Mouse (Mus musculus): ENCODE results near the gene Adgrb2. TPM values are rescaled to one million over a fixed set of nuclear protein-coding genes. Genes with fewer than 3 reads are reported as not detected.
A peak's percentile ranks its signal among the peaks of the same experiment; 100 is the strongest.

Gene Adgrb2
- polyA plus RNA-seq (2014; fragmentation: Nextera tagmentation; extraction: Ambion mirVana) = 4.0 and 6.7 TPM in 2 replicates

DNA sequence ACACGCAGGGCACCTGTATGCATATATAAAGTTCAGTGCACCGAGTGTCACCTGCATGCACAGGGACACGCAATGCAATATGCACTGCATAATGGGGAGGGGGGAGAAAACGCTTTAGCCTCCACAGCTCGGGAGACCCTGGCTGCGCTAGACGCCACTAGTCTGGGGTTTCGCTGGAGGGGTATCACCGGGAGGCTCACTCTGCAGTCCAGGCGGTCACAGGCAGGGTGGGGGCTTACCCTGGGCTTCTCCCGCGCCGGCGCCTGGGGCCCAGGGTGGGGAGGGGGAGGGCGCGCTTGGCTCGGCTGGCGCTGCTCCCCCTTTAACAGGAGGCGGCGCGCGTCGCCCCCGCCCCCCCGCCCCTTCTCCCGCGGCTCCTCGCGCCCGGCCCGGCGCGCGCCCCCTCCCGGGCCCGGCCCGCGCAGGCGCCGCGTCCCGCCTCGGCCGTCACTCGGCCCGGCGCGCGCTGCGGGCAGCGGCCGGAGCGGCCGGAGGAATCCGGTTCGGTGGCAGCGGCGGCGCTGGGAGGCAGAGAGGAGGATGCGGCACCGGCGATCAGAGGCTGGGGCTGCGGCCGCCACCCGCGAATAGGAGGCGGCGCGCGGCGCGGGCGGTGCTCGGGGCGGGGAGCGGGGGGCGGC is at the start of gene Adgrb2:
Gene Adgrb2, plus strand, starts transcription at position 450 of the 641 bp plus-strand sequence.
- H3K4me3 ChIP-seq (ENCODE audit: low read depth, low read length) = peak within 1 kb of the TSS; percentile 75
- H3K9ac ChIP-seq (ENCODE audit: low read depth, low read length) = peak within 1 kb of the TSS; percentile 79
- H3K36me3 ChIP-seq (ENCODE audit: control insufficient read depth, insufficient read depth, low read length) = no peaks in the 10 kb centered on the region
- DNase-seq (ENCODE audit: low spot score) (peak; percentile 67), ATAC-seq (ENCODE audit: low read depth) (peak; percentile 22; the same call in 1 of the 2 replicates)
- H3K4me1 ChIP-seq (ENCODE audit: control insufficient read depth, insufficient read depth, low read length) = peaks cover 43% of the 10 kb centered on the region
- H3K9me3 ChIP-seq (ENCODE audit: control insufficient read depth, low read length) = no peaks in the 10 kb centered on the region
- peak within 1 kb of the TSS; percentile 93 for H3K4me2 ChIP-seq (ENCODE audit: low read depth, low read length)
- 0% methylated on average over 11 of the region's 77 CpGs for WGBS
- peak within 1 kb of the TSS; percentile 72 for H3K27ac ChIP-seq (replicated peaks; ENCODE audit: low read depth, low read length)
- peaks cover 27% of the 10 kb centered on the region for H3K27me3 ChIP-seq (replicated peaks; ENCODE audit: control insufficient read depth, insufficient read depth, low read length)

- DNase-seq (ENCODE audit: low spot score) (peak; percentile 34), ATAC-seq (ENCODE audit: low read depth) (no peak)
- H3K4me1 ChIP-seq (ENCODE audit: control insufficient read depth, insufficient read depth, low read length) = no peaks in the 10 kb centered on the region
- no peaks in the 10 kb centered on the region for H3K36me3 ChIP-seq (ENCODE audit: control insufficient read depth, insufficient read depth, low read length)
- no peaks in the 10 kb centered on the region for H3K27me3 ChIP-seq (replicated peaks; ENCODE audit: control insufficient read depth, insufficient read depth, low read length)
- no peak overlapping the region for H3K9ac ChIP-seq (ENCODE audit: low read depth, low read length)
- no peak overlapping the region for H3K4me2 ChIP-seq (ENCODE audit: low read depth, low read length)
- no peaks in the 10 kb centered on the region for H3K9me3 ChIP-seq (ENCODE audit: control insufficient read depth, low read length)
- WGBS = 56% methylated on average over 6 of the region's 6 CpGs
- no peak overlapping the region for H3K4me3 ChIP-seq (ENCODE audit: low read depth, low read length)
- H3K27ac ChIP-seq (replicated peaks; ENCODE audit: low read depth, low read length) = no peak overlapping the region
Observed at GRCm38 (mm10) chr4:129951359-129951821, 33.3 kb upstream of the Adgrb2 start.

- no peaks in the 10 kb centered on the region for H3K27me3 ChIP-seq (replicated peaks; ENCODE audit: control insufficient read depth, insufficient read depth, low read length)
- H3K4me2 ChIP-seq (ENCODE audit: low read depth, low read length) = no peak overlapping the region
- DNase-seq (ENCODE audit: low spot score) = no peak
- WGBS = 40% methylated on average over 5 of the region's 5 CpGs
- no peaks in the 10 kb centered on the region for H3K9me3 ChIP-seq (ENCODE audit: control insufficient read depth, low read length)
- ATAC-seq (ENCODE audit: low read depth) = 0 out of 2 replicates have a peak, but pooled peaks have one; percentile 42
- H3K9ac ChIP-seq (ENCODE audit: low read depth, low read length) = no peak overlapping the region
- H3K4me1 ChIP-seq (ENCODE audit: control insufficient read depth, insufficient read depth, low read length) = no peaks in the 10 kb centered on the region
- no peak overlapping the region for H3K4me3 ChIP-seq (ENCODE audit: low read depth, low read length)
- no peak overlapping the region for H3K27ac ChIP-seq (replicated peaks; ENCODE audit: low read depth, low read length)
- no peaks in the 10 kb centered on the region for H3K36me3 ChIP-seq (ENCODE audit: control insufficient read depth, insufficient read depth, low read length)
Observed at GRCm38 (mm10) chr4:129952241-129952810, 32.3 kb upstream of the Adgrb2 start.

DNA sequence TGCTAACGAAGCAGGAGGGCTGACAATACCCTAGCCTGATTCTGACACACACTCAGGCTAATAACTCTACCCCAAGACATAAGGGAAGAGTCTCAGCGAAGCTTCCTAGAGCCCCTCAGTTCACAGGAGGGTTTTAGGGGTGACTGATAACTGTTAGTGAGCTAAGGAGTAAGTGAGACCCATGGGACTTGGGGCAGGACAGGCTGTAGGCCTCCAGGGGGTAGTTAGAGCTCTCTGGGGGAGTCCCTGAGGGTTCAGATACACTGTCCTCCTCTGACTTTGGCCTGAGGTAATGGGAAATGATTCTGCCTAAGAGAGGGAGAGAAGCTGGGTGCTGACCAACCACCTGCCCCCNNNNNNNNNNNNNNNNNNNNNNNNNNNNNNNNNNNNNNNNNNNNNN is 30.1 kb upstream of the Adgrb2 start:
- Histone ChIP-seq H3K9ac (ENCODE audit: low read depth, low read length) (no peak overlapping the region), H3K36me3 (ENCODE audit: control insufficient read depth, insufficient read depth, low read length) (no peaks in the 10 kb centered on the region)
- 61% methylated on average over 2 of the region's 2 CpGs for WGBS

GRCm38 (mm10) chr4:129960180-129960944 is 24.3 kb upstream of the Adgrb2 start:
- H3K9ac ChIP-seq (ENCODE audit: low read depth, low read length) = peak overlapping the region; percentile 55
- H3K4me3 ChIP-seq (ENCODE audit: low read depth, low read length) = peak overlapping the region; percentile 39
- WGBS = 2% methylated on average over 28 of the region's 37 CpGs

More for the DNA sequence above, 30.1 kb upstream of the Adgrb2 start:
- Histone ChIP-seq H3K4me2 (ENCODE audit: low read depth, low read length) (no peak overlapping the region), H3K9me3 (ENCODE audit: control insufficient read depth, low read length) (no peaks in the 10 kb centered on the region), H3K4me3 (ENCODE audit: low read depth, low read length) (no peak overlapping the region), H3K4me1 (ENCODE audit: control insufficient read depth, insufficient read depth, low read length) (no peaks in the 10 kb centered on the region), H3K27ac (replicated peaks; ENCODE audit: low read depth, low read length) (no peak overlapping the region), H3K27me3 (replicated peaks; ENCODE audit: control insufficient read depth, insufficient read depth, low read length) (no peaks in the 10 kb centered on the region)
- no peak for DNase-seq (ENCODE audit: low spot score)
- no peak for ATAC-seq (ENCODE audit: low read depth)

GRCm38 (mm10) chr4:129965294-129965693 is 19.4 kb upstream of the Adgrb2 start:
- no peak overlapping the region for H3K4me3 ChIP-seq (ENCODE audit: low read depth, low read length)
- DNase-seq (ENCODE audit: low spot score) (no peak), ATAC-seq (ENCODE audit: low read depth) (no peak)
- H3K9ac ChIP-seq (ENCODE audit: low read depth, low read length) = no peak overlapping the region
- 58% methylated on average over 11 of the region's 11 CpGs for WGBS
- no peaks in the 10 kb centered on the region for H3K36me3 ChIP-seq (ENCODE audit: control insufficient read depth, insufficient read depth, low read length)
- H3K9me3 ChIP-seq (ENCODE audit: control insufficient read depth, low read length) = no peaks in the 10 kb centered on the region
- no peak overlapping the region for H3K4me2 ChIP-seq (ENCODE audit: low read depth, low read length)
- peaks cover 5% of the 10 kb centered on the region; the same call in 1 of the 2 replicates for H3K27me3 ChIP-seq (replicated peaks; ENCODE audit: control insufficient read depth, insufficient read depth, low read length)
- peaks cover 8% of the 10 kb centered on the region for H3K4me1 ChIP-seq (ENCODE audit: control insufficient read depth, insufficient read depth, low read length)
- H3K27ac ChIP-seq (replicated peaks; ENCODE audit: low read depth, low read length) = no peak overlapping the region

More at GRCm38 (mm10) chr4:129960180-129960944, 24.3 kb upstream of the Adgrb2 start:
- DNase-seq (ENCODE audit: low spot score) (peak; percentile 85), ATAC-seq (ENCODE audit: low read depth) (peak; percentile 69; the same call in 1 of the 2 replicates)
- H3K27me3 ChIP-seq (replicated peaks; ENCODE audit: control insufficient read depth, insufficient read depth, low read length) = peaks cover 5% of the 10 kb centered on the region; the same call in 1 of the 2 replicates
- peaks cover 4% of the 10 kb centered on the region for H3K4me1 ChIP-seq (ENCODE audit: control insufficient read depth, insufficient read depth, low read length)
- H3K9me3 ChIP-seq (ENCODE audit: control insufficient read depth, low read length) = no peaks in the 10 kb centered on the region
- H3K4me2 ChIP-seq (ENCODE audit: low read depth, low read length) = peak overlapping the region; percentile 95
- 0 out of 2 replicates have a peak overlapping the region, but pooled peaks have one; percentile 6 for H3K27ac ChIP-seq (replicated peaks; ENCODE audit: low read depth, low read length)
- no peaks in the 10 kb centered on the region for H3K36me3 ChIP-seq (ENCODE audit: control insufficient read depth, insufficient read depth, low read length)

GRCm38 (mm10) chr4:129966201-129966600 is 18.5 kb upstream of the Adgrb2 start:
- no peak overlapping the region for H3K9ac ChIP-seq (ENCODE audit: low read depth, low read length)
- DNase-seq (ENCODE audit: low spot score) (no peak), ATAC-seq (ENCODE audit: low read depth) (no peak)
- no peaks in the 10 kb centered on the region; the same call in 1 of the 2 replicates for H3K27me3 ChIP-seq (replicated peaks; ENCODE audit: control insufficient read depth, insufficient read depth, low read length)
- H3K4me1 ChIP-seq (ENCODE audit: control insufficient read depth, insufficient read depth, low read length) = peaks cover 8% of the 10 kb centered on the region
- H3K9me3 ChIP-seq (ENCODE audit: control insufficient read depth, low read length) = no peaks in the 10 kb centered on the region
- no peak overlapping the region for H3K27ac ChIP-seq (replicated peaks; ENCODE audit: low read depth, low read length)
- 20% methylated on average over 10 of the region's 10 CpGs for WGBS
- H3K4me3 ChIP-seq (ENCODE audit: low read depth, low read length) = no peak overlapping the region
- no peaks in the 10 kb centered on the region for H3K36me3 ChIP-seq (ENCODE audit: control insufficient read depth, insufficient read depth, low read length)
- no peak overlapping the region for H3K4me2 ChIP-seq (ENCODE audit: low read depth, low read length)
